Mouse (Mus musculus) cerebellum, adult 8-10 months (tissue): ENCODE data around the gene Cope.

ENCODE experiments used
- DNase-seq: peaks from one replicate; pipeline ENCODE4 v3.0.0; 2022

Cope gene

GRCm38 (mm10) chr8:70313399-70313798, 11.1 kb downstream of the Cope start:
- no peak for DNase-seq

DNA sequence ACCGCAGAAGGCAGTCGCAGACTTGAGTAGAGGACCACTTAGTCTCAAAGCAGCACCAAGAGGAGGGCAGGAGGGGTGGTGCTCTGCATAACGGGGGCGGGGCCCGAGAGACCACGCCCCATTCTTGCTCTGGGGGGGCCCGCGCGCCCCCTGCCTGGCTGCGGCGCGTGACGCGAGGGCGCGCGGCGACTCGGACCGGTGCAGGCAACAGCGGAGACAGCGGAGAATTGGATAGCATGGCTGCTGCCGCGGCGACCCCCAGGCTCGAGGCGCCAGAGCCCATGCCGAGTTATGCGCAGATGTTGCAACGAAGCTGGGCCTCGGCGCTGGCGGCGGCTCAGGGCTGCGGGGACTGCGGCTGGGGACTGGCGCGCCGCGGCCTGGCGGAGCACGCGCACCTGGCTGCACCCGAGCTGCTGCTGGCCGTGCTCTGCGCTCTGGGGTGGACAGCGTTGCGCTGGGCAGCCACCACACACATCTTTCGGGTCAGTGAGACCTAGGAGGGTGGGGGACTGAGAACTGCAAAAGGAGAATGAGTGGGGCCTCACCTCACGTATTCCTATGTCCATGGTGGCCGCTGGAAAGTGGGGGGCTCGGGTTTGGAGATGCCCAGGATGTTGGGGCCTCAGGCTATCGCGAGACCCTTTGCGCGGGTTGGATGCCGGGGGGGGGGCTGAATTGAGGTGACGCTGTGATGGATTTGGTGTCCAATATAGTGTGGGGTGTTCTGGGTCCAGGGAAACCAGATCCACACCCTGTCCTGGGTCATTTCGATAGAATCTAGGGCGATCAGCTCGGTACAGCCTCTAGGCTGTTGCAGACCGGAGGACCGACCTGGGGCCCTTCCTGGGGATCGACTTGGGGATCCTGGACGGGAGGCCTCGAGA, 13.5 kb downstream of the Cope start, which contains the start of gene Cers1:
TSS of gene Cers1 (plus strand) at position 152 of the 887 bp plus-strand sequence.
- DNase-seq: peak; percentile 78

DNA sequence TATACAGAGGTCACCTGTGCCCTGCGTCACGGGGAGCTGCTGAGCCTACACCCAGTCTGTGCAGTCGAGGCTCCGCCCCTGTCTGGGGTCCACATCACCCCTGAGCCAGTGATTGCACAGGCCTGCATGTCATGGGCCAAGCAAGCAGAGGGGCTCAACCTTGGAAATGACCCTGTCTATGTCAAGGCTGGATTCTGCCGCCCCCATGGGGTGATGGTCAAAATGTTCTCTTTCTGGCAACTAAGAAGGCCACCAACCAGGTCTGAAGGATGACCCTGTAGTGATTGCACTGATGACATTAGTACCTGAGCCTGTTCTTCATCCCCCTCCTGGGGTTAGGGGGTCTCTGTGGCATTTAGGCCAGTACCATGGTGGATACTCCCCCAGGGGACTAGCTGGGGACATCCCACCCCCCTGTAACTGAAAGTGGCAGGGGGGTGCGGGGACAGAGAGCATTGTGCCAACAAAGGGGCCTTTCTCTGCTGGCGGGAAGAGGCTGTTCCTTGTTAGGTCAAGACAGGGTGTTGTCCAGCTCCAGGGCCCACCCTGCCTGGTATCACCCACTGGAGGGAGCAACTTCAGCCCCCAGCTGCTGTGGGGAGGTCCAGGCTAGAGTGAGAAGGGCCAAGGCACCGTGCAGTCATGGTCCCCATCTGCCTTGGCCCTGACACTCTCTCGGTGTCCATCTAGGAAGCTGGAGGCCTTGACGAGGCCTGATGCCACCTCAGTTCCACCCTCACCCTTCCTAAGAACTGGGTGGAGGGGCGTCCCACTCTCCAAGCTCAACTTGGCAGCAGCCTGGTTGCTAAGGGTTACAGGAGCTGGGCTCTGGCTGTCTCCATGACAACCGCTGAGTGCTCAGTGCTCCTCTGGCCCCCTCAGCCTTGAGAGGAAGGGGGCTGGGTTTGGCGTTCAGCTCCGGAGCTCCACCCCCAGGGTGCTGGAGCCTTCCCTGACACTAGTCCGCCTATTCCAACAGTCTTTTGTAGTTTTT, 14.5 kb downstream of the Cope start:
- DNase-seq: peak; percentile 54

DNA sequence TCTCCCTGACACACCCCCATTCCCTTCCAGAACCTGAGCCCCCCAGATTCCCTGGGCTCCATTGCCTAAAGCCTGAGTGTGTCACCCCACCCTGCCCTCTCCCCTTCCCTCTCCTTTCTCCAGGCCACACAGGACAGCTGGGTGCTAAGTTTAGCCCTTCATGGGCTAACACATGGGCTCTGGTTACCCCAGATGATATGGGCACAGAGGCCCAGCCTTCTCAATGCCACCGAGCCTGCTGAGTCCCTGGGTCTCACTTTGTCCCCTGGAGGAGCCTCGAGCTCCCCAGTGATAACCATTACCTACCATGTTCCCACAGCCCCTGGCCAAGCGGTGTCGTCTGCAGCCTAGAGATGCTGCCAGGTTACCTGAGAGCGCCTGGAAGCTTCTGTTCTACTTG, 15.6 kb downstream of the Cope start:
- no peak for DNase-seq

DNA sequence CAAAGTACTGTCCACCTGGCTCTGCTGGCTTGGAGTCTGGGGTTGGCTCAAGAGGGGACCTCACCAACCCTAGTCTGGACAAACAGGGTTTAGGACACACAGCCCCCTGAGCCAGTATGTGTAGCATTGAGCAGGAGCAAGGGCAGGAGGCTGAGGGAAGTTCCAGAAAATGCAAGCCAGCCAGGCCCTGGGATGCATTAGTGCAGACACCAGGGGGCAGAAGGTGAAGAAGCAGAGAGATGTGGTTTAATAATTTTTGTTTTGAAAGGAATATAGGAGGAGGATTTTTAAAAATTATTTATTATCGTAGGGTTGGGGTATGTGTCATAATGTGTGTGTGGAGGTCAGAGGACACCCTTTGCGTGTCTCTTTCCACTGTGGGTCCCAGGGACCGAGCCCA, 21.4 kb downstream of the Cope start:
- no peak for DNase-seq

- no peak for DNase-seq
These were observed 25.2 kb downstream of the Cope start for GRCm38 (mm10) chr8:70327512-70327911.

DNA sequence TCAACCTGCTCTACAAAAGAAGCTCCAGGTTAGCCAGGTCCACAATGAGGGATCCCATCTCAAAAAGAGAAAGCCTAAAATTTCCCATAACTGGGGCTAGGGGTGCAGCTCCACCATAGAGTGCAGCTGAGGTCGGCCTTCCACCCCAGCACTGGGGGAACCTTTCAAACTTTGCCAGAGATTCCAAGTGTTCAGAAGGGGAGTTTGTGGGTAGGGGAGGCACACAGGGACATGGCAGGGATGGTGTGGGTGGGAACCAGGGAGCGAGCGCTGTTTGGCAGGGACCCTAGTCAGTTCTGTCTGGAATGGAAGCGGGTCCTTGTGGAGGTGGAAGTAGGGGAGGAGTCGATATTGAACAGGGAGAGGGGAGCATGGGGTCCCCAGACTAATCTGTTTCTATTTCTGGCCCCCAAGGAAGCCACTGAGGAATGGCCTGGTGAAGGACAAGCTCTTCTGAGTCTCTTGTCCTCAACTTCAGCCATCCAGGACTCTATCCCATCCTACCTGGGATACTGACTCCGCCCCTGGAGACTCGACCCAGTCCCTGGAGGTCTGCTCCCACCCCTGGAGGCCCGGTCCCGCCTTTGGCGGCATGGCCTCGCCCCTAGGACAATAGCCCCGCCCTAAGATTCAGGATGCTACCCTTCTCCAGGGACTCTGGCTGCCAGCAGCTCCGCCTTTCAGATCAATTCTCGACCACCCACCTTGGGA, 27.0 kb downstream of the Cope start, which contains the start of gene Gdf1:
TSS of gene Gdf1 (plus strand) at position 694 of the 711 bp plus-strand sequence.
- DNase-seq: no peak

DNA sequence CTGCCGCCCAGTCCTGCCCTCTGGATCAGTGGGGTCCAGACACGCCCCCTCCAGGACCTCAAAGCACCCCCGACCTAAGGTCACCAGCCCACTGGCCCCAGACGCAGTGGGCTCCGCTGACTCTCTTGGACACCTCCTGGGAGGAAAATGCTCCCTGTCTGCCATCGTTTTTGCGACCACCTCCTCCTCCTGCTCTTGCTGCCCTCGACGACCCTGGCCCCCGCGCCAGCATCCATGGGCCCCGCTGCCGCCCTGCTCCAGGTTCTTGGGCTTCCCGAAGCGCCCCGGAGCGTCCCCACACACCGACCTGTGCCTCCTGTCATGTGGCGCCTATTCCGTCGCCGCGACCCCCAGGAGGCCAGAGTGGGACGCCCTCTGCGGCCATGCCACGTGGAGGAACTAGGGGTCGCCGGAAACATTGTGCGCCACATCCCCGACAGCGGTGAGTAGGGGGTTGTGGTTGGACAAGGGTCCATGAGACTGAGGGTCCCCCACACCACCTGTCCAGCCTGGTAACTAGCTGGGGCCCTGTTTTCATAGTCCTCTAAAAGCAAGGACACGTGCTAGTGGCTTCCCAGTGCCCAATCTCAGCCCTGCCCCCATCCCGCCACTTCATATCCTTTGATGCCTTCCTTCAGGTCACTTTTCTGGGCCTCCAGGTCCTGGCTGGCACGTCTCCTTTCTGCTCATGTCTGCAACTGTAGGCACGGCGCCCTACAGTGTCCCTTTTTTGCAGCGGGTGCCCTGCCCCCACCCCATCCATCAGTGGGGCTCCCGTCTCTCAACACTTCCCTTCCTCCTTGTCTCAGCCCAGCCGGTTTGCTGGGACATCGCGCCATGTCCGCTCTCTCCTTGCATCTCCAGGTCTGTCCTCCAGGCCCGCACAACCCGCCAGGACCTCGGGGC, 27.8 kb downstream of the Cope start:
- DNase-seq: no peak

DNA sequence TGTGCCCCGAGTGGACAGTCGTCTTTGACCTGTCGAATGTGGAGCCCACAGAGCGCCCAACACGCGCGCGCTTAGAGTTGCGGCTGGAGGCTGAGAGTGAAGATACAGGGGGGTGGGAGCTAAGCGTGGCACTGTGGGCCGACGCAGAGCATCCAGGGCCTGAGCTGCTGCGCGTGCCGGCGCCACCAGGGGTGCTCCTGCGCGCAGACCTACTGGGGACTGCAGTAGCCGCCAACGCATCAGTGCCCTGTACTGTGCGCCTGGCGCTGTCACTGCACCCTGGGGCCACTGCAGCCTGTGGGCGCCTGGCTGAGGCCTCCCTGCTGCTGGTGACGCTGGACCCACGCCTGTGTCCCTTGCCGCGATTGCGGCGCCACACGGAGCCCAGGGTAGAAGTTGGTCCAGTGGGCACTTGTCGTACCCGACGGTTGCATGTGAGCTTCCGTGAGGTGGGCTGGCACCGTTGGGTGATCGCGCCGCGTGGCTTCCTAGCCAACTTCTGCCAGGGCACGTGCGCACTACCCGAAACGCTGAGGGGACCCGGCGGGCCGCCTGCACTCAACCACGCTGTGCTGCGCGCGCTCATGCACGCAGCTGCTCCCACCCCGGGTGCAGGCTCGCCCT, 28.5 kb downstream of the Cope start:
- DNase-seq: no peak

- DNase-seq: no peak
These were observed 29.2 kb downstream of the Cope start for GRCm38 (mm10) chr8:70331526-70331925.

DNA sequence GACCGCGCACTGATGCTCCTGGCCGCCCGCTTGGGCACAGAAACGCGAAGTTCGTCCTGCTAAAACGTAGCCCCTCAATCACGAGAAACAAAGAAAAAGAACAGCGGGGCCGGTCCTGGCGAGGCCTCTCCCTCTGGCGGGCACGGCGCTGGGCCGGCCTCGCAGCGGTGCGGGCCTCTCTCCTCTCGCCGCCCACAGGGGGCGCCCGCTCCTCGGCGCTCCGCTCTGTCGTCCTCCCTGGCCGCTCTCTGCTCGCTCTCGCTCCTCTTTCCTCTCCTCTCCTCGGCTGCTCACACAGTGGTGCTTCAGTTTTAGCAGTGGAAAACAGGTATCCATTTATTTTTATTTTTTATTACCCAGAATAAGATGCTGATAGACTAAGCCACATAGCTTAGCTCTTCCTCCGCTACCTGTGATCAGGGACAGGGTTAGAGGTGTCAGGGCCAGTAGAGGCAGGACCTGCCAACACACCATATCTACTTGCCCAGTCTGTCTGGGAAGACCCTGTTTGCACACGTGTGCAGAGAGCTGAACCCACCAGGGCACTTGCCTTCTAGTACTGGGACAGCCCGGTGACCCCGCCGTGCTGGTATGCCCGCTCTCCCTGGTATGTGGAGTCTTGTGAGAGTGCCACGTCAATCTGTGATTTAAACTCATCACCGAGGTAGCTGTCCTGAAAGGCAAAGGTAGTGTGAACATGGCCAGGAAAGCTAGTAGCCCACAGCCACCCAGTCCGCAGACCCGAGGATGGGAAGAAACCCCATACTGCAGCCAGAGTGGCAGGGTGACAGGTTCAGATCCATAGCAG, 30.0 kb downstream of the Cope start:
- DNase-seq: peak; percentile 86

GRCm38 (mm10) chr8:70332878-70333202, 30.5 kb downstream of the Cope start:
- DNase-seq: no peak

- DNase-seq: no peak
These were observed 36.6 kb downstream of the Cope start for GRCm38 (mm10) chr8:70338931-70339330.

- no peak for DNase-seq
These were observed 38.3 kb downstream of the Cope start for GRCm38 (mm10) chr8:70340659-70341058.

DNA sequence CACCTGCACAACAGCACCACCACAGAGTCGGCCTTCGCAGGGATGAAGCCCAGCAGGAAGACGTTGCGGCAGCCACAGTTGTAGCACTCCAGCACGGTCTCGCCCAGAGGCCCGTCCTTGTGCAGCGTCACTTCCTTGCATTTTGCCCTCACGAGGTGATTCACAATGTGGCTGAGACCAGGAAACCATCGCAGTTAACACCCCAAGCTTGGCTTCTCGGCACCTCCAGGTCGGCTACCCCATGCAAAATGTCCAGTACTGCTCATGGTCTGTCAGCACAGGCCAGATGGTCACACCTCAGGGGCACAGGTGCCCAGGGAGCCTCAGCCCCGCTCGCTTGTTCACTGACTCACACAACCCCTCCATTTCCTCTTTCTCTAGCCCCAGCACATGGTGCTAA, 39.7 kb downstream of the Cope start:
- peak; percentile 61 for DNase-seq

- no peak for DNase-seq
These were observed 40.8 kb downstream of the Cope start for GRCm38 (mm10) chr8:70343076-70343475.

GRCm38 (mm10) chr8:70343696-70344095, 41.4 kb downstream of the Cope start:
- no peak for DNase-seq

DNA sequence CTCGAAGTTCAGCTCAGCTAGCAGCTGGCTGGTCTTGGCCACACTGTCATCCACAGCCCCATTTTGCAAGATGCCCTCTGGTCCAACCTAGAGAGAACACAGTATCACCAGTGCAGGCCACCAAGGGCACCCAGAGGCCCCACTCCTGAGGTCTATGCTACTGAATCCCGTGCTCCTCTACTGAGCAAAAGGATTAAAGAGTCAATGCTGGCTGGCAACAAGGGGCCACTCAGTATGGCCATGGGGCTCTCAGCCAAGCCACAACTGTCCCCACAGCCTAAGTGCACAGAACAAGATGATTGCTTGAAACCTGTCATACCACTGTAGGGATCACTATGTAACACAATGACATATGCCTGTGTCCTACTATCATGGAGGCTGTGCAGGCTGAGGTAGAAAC, 42.0 kb downstream of the Cope start:
- no peak for DNase-seq

DNA sequence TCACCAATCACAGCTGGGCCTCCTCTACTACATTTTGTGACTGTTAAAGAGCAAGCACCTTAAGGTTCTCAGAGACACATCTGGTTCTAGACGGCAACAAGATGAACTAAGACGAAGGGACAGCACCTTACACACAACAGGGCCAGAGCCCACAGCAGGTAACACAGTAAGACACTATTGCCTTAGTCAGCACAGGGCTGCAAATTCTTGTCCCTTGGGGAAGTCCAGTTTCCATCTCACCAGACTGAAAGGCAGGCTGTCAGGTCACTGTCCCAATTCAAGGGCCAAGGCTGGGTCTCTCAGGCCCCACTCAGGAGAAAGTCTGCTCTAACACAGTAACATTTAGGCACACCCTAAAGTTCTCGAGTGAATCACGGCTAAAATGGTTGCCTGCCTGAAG, 45.1 kb downstream of the Cope start:
- no peak for DNase-seq

DNA sequence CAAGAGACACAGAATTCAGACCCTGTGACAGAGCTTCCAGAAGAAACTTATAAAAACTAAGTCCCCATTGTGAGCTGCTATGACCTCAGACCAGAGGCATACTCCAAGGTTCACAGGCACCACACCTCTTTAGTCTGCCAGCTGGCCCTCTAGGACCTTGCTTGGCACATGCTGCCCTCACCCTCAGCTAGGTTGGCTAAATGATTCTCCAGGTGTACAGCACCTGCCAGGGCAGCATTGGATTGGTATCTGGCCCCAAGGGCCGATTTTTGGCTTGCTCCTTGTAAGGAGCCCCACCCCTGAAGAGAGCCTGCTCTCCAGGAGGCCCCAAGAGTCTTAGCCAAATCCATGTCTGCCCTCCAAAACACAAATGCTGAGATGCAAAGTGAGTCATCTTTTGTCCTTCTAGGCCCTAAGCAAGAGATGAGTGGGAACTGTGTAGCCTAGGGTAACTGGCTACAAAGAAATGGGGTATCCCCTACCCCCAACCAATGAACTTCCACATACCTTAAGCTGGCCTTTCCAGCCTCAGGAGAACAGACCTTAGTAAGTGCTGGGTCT, 45.6 kb downstream of the Cope start:
- DNase-seq: no peak
